26 mouse cellular contexts compared by ENCODE assay signal in genomic region chr11:119687316-119687715, GRCm38 (mm10).
"Had no signal": no experiment of that assay in that cellular context is flagged by ENCODE, and none has a peak within 500 bp of the region (broad histone marks: within the 10 kb centered on the region; RNA-seq: fewer than 3 reads in every experiment).

No protein-coding gene starts in this region.

- H3K27ac ChIP-seq: limb, embryonic 10.5 days; limb, embryonic 12.5 days; limb, embryonic 13.5 days; limb, embryonic 15.5 days; liver, embryonic 12.5 days; liver, embryonic 13.5 days; liver, embryonic 14.5 days; liver, embryonic 15.5 days; macrophage; midbrain, embryonic 10.5 days; midbrain, embryonic 12.5 days; midbrain, embryonic 13.5 days; midbrain, embryonic 15.5 days; neural tube, embryonic 12.5 days had no signal

- ATAC-seq: liver, embryonic 12.5 days; liver, postnatal 0 days; midbrain, embryonic 13.5 days; midbrain, embryonic 15.5 days; midbrain, embryonic 16.5 days had no signal

- H3K9me3 ChIP-seq: limb, embryonic 10.5 days; limb, embryonic 12.5 days; limb, embryonic 13.5 days; limb, embryonic 15.5 days; liver, embryonic 12.5 days; liver, embryonic 13.5 days; liver, embryonic 15.5 days; lung, embryonic 15.5 days; midbrain, embryonic 13.5 days; midbrain, embryonic 15.5 days; neural tube, embryonic 12.5 days had no signal

- H3K4me2 ChIP-seq: limb, embryonic 12.5 days; limb, embryonic 13.5 days; limb, embryonic 15.5 days; liver, embryonic 11.5 days; liver, embryonic 12.5 days; liver, embryonic 13.5 days; liver, embryonic 15.5 days; lung, embryonic 14.5 days; lung, embryonic 15.5 days; midbrain, embryonic 11.5 days; midbrain, embryonic 12.5 days; midbrain, embryonic 13.5 days; midbrain, embryonic 15.5 days; neural tube, embryonic 12.5 days had no signal

- H3K36me3 ChIP-seq: limb, embryonic 12.5 days; limb, embryonic 13.5 days; liver, embryonic 12.5 days; liver, embryonic 15.5 days; lung, embryonic 15.5 days; midbrain, embryonic 12.5 days; midbrain, embryonic 13.5 days; midbrain, embryonic 15.5 days; neural tube, embryonic 12.5 days had no signal

- DNase-seq: liver; liver, embryonic 13.5 days; liver, postnatal 0 days; lung, adult 18-20 months; lung, adult 2 months; midbrain, embryonic 14.5 days had no signal

- H3K9ac ChIP-seq: limb, embryonic 12.5 days; limb, embryonic 13.5 days; limb, embryonic 15.5 days; liver, embryonic 12.5 days; liver, embryonic 13.5 days; liver, embryonic 14.5 days; liver, embryonic 15.5 days; liver, postnatal 0 days; lung, embryonic 14.5 days; lung, embryonic 15.5 days; midbrain, embryonic 12.5 days; midbrain, embryonic 13.5 days; midbrain, embryonic 15.5 days; neural tube, embryonic 12.5 days had no signal

- H3K4me3 ChIP-seq: limb, embryonic 10.5 days; limb, embryonic 12.5 days; limb, embryonic 13.5 days; limb, embryonic 15.5 days; liver, embryonic 12.5 days; liver, embryonic 13.5 days; liver, embryonic 15.5 days; lung, embryonic 15.5 days; megakaryocyte, embryonic 14.5 days; midbrain, embryonic 10.5 days; midbrain, embryonic 12.5 days; midbrain, embryonic 13.5 days; midbrain, embryonic 15.5 days; myocyte; neural tube, embryonic 12.5 days had no signal

- H3K27me3 ChIP-seq: limb, embryonic 12.5 days; limb, embryonic 13.5 days; limb, embryonic 15.5 days; liver, embryonic 12.5 days; liver, embryonic 13.5 days; liver, embryonic 15.5 days; lung, embryonic 15.5 days; megakaryocyte, embryonic 14.5 days; midbrain, embryonic 12.5 days; midbrain, embryonic 13.5 days; midbrain, embryonic 15.5 days; neural tube, embryonic 12.5 days had no signal
